Mouse (Mus musculus) kidney, adult 11 months (tissue): ENCODE data around the gene Gm10322.

Source experiments
- DNase-seq: peaks from one replicate; pipeline ENCODE4 v3.0.0; 2022

Gene Gm10322

GRCm38 (mm10) chr10:59602891-59603290, 13.0 kb upstream of the Gm10322 start:
- DNase-seq, result no peak

DNA sequence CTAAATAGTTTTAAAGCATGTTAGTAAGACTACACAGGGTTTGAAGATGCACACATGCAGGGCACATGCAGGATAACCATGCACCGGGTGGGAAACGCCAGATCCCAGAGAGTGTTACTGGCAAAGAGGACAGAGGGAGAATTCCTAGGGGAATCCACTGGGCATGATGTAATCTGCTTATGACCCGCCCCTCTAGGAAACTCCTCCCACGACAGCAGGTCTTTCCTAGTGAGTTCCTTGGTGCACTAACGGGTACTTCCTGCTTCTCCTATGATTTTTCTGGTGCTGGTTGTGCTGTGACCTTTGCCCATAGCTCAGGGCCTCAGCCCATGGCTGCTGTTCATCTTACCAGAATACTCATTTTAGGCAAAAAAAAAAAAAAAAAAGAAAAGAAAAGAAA, 12.0 kb upstream of the Gm10322 start:
- peak; percentile 54 for DNase-seq

DNA sequence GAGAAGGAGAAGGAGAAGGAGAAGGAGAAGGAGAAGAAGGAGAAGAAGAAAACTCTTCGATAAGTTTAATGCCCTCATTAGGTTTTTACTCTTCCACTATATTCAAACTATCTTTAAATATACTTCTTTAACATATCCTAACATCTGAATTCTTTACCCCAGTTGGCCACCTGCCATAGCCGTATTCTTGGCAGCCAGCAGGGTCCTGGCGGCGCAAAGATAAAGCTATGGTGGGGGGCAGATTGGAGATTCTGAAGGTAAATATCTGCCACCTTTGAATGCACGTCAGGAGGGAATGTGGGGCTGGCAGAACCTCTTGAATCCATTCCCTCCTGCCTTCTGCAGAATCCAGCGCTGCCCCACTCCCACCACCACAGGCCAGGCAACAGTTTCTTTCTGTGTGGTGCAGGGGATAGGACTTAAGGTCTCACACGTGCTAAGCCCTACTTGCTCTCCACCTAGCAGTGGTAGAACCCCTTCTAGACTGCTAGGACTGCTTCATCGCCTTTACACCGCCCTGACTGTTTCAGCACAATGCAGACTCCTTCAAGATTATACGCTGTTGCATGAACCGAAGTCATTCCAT, 10.9 kb upstream of the Gm10322 start:
- DNase-seq, result no peak

DNA sequence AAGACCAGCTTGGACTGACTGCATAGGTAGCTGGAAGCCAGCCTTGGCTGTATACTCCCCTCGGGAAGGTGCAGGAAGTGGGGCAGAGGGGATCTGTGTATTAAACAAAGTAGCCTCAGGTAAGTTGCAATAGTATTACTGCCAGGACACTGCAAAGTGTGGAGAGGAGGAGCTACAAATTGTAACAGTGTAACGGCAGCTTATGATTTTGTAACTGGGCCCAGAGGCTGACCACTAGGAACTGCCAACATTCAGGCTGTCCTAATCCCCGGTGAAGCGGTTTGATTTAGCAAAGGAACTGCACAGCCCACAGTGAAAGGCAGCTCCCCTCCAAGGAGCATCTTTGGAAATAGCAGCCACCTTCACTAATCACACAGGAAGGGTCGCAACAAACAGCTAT, 2.6 kb upstream of the Gm10322 start:
- DNase-seq, result no peak

DNA sequence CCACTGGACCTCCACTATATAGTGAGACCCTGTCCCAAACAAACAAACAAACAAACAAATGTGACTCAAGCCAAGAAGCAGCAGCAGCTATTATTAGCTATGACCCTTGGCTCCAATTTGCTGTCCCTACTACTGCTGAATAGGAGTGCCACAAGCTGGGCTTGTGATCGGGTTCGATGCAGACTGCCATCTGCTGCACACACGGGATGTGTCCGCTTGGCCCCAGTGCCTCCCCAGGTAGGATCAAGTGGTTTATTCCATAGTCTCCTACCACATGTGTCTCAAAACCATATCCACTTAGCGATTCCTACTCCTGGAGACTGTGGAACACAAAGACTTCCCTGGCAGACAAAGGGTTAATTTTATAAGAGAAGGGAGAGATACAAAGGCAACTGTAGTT, 1.7 kb upstream of the Gm10322 start:
- DNase-seq, result no peak

GRCm38 (mm10) chr10:59615411-59615810, 452 bp upstream of the Gm10322 start:
- no peak for DNase-seq

DNA sequence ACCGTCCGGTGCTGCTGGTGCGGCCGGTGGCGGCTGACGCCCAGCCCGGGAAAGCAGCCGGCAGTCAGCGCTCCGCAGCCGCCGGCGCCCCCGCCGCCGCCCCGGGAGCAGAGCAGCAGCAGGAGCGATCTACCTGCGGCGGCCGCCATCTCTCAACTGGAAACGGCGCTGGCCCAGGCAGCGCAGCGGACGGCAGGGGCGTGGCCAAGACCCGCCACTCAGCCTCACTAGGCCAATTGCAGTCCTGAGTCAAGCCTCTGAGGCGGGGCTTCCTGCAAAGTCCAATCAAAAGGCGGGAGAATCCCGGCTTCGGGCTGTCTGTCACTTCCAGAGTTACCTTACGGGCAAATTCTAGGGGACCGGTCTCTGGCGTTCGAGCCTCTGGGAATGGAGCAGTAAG, 659 bp downstream of the Gm10322 start, which contains the start of gene Mcu:
Mcu (minus strand) TSS at position 171 of the 400 bp plus-strand sequence.
- peak; percentile 97 for DNase-seq

DNA sequence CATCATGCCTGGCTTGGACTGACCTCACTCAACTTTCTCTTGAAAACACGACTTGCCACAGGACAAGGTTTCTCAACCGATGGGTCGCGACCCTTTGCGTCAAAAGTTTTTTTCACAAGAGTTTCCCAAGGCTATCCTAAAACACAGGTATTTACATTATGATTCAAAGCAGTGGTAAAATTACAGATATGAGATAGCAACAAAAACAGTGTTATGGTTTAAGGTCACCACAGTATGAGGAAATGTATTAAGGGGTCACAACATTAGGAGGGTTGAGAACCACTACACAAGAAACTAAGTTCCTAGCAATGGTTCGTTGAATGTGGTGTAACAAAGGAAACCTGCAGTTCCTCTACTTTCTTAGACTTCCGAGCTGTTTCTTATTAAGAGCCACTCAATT, 1.9 kb downstream of the Gm10322 start:
- no peak for DNase-seq

DNA sequence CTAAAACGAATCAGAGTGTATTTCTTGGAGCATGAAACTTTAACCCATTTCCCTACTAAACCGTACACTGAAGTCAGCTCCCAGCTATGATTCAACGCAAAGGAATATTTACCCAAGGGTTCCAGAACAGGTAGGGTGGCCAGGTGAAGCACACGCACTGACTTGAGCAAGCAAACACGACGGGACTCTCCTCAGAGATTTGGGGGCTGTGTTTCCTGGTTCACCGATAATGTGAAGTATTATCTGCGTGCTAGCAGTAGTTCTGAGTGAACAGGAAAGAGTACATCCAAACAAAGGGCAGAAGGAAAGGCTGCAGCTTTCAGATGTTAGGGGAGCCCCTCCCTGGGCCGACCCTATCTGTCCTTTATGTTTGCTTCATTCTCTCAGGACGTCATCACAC, 5.5 kb downstream of the Gm10322 start:
- DNase-seq, result no peak

GRCm38 (mm10) chr10:59623496-59623895, 7.6 kb downstream of the Gm10322 start:
- DNase-seq, result no peak

DNA sequence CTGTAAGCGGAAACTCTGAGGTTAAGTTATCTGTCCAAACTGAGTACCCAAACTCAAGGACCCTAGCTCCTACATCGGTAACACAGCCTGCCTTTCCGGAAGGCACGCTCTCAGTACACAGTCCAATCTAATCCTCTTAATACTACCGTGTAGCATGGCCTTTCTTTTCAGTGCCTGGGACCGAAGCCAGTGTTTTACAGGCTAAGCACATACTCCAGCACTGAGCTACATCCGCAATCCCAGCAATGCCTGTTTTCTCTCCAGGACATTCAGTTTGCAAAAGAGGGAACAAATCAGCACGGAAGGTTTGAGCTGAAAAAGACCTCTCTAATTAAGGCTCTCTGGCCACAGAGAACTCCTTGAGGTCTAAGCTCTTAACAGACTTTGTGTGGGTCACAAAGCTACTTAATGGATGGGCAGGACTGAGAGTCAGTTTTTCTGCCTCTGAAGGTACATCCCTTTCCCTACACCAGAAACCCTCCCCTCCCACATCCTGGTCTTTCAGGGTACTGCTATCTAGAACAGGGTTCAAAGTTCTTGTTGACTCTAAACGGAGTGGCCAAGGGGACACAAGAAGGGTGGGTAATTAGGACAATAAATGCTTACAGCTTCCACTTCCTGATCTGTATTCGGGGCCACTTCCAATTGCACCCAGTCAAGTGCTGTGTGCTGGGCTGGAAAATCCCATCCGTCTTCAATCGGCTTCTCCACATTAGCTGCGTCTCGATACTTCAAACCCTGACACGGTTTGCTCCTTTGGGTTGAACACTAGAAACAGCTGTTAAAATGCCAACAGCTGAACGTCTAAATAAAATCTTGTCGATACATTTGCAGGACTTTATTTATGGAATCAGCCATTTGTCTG, 13.0 kb downstream of the Gm10322 start:
- DNase-seq, result no peak

DNA sequence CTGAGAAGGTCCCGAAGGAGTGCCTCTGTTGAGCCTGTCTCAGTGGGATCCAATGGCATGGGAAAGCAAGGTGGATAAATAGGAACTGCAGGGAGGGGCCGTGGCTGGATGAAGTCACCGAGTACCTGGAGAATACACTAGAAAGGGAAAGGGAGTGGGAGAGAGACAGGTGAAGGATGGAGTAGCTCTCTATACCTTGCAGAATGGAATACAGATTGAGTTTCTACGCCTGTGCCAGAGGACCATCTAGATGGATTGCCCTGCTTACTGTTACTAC, 13.6 kb downstream of the Gm10322 start:
- no peak for DNase-seq

DNA sequence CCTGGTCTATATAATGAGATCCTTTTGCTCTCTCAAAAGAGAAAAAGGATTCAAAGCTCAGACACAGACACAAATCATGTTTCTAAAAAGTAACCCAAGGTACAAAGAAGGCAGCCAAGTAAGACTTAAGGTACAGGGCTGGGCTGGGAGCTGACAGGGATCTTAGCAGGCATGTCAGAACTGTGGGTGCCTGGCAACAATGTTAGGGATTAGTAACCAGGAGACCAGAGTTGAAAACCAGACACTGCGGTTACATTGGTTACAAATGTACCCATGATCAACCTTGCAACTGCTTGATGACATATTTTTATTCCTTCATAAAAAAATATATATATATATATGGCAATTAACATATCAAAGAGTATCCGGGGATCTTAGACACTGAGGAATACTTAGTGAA, 20.2 kb downstream of the Gm10322 start:
- DNase-seq, result no peak

GRCm38 (mm10) chr10:59636751-59637533, 21.1 kb downstream of the Gm10322 start:
- DNase-seq, result no peak

- no peak for DNase-seq
Measured at GRCm38 (mm10) chr10:59637596-59638124, 21.8 kb downstream of the Gm10322 start.

- no peak for DNase-seq
Measured at GRCm38 (mm10) chr10:59638576-59638975, 22.7 kb downstream of the Gm10322 start.

DNA sequence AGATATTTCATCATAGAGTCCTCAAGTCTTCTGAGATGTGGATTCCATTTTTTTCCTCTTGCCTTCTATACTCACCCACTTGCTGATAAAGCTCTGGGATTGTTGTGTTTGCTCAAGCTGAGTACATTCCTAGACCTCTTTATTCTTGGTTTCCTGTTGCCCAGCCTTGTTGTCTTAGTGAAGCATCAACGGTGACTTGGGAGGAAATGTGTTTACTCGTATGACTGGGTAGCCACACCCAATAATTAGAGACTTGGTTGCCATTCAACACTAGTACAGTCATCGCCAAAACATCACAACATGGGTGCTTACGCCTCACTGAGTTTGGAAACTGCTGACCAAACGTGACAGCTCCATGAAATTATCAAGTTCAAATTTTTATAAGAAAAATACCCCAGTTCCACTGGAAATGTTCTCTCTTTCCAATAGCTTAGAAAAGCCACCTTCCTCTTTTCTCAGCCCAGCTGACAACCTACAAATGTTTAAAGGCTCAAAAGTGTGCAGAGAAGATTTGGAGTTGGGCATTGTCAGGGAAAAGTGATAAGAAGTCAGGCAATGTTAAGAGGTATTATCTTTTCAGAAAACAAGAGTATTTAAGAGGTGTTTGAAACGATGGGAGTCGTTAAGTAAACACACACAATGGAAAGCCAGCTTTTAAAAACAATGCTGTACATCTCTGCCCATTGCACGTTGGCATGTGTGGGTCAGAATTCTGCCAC, 27.0 kb downstream of the Gm10322 start:
- DNase-seq, result no peak

- DNase-seq, result no peak
Measured at GRCm38 (mm10) chr10:59643645-59644044, 27.8 kb downstream of the Gm10322 start.

- DNase-seq, result no peak
Measured at GRCm38 (mm10) chr10:59644710-59645109, 28.8 kb downstream of the Gm10322 start.

- DNase-seq, result no peak
Measured at GRCm38 (mm10) chr10:59645153-59645552, 29.3 kb downstream of the Gm10322 start.

- no peak for DNase-seq
Measured at GRCm38 (mm10) chr10:59646821-59647378, 31.0 kb downstream of the Gm10322 start.

GRCm38 (mm10) chr10:59656799-59657198, 40.9 kb downstream of the Gm10322 start:
- DNase-seq, result no peak

GRCm38 (mm10) chr10:59664765-59665164, 48.9 kb downstream of the Gm10322 start:
- DNase-seq, result no peak
